Mouse (Mus musculus) kidney, postnatal 0 days (tissue): Measurements from ENCODE around the gene Kiz. TPM values are rescaled to one million over a fixed set of nuclear protein-coding genes. Genes with fewer than 3 reads are reported as not detected.
A peak's percentile ranks its signal among the peaks of the same experiment; 100 is the strongest.

Experiments
- ATAC-seq: fragments of 200-750 bp; cut with Nextera tagmentation; replicated peaks from 2 replicates; pipeline ENCODE4 v1.8.0; 2017; ENCODE audit warnings: low read depth, moderate number of reproducible peaks, moderate TSS enrichment, moderate library complexity; ENCODE audit not compliant: low FRiP score
- DNase-seq: peaks from one replicate; pipeline ENCODE4 v3.0.0-alpha.2; 2016; ENCODE audit warnings: low spot score
- H3K27ac ChIP-seq: fragments of 300-500 bp; sonication (generic); 2 replicates; pipeline ENCODE4 v1.5.1; 2014; ENCODE audit warnings: mild to moderate bottlenecking
- H3K27me3 ChIP-seq: fragments of 300-500 bp; sonication (generic); 2 replicates; pipeline ENCODE4 v1.6.1; 2014; ENCODE audit warnings: low read length, mixed read lengths; ENCODE audit not compliant: insufficient read depth
- H3K36me3 ChIP-seq: fragments of 300-500 bp; sonication (generic); 2 replicates; pipeline ENCODE4 v1.6.1; 2014; ENCODE audit warnings: low read length, mixed read lengths; ENCODE audit not compliant: insufficient read depth
- H3K4me1 ChIP-seq: fragments of 300-500 bp; sonication (generic); replicated peaks from 2 replicates; pipeline ENCODE4 v1.6.1; 2014; ENCODE audit warnings: antibody characterized with exemption, low read length, mixed read lengths; ENCODE audit not compliant: insufficient read depth
- H3K4me2 ChIP-seq: fragments of 300-500 bp; sonication (generic); 2 replicates; pipeline ENCODE4 v1.6.1; 2014; ENCODE audit warnings: mild to moderate bottlenecking, low read length, moderate library complexity, mixed read lengths
- H3K4me3 ChIP-seq: fragments of 300-500 bp; sonication (generic); replicated peaks from 2 replicates; pipeline ENCODE4 v1.5.1; 2014; ENCODE audit warnings: low read depth, low read length
- H3K9ac ChIP-seq: fragments of 300-500 bp; sonication (generic); 2 replicates; pipeline ENCODE4 v1.6.1; 2014; ENCODE audit warnings: low read depth, low read length
- H3K9me3 ChIP-seq: fragments of 300-500 bp; sonication (generic); replicated peaks from 2 replicates; pipeline ENCODE4 v1.6.1; 2016; ENCODE audit warnings: low read length, inconsistent platforms, mixed read lengths
- CTCF ChIP-seq: IDR thresholded peaks from 2 replicates; pipeline ENCODE4 v1.5.1; 2016; ENCODE audit warnings: antibody characterized with exemption, low read depth, mild to moderate bottlenecking, moderate library complexity
- WGBS: fragments of 180-500 bp; shearing (Covaris S2); extraction: QIAGEN DNeasy Blood & Tissue Kit; methylation state at CpG from one replicate; pipeline ENCODE4 v1.1.7; 2014; 5-methylcytosine and 5-hydroxymethylcytosine counted together
- polyA plus RNA-seq: library from polyadenylated mRNA; unstranded; fragments of >200 nt; fragmentation: Nextera tagmentation; extraction: Ambion mirVana; gene quantifications from 2 replicates; pipeline ENCODE4 v1.2.1, GENCODE M21; 2015

Gene Kiz
- polyA plus RNA-seq, 1 experiment from 2014 or later: 31.0 TPM

DNA sequence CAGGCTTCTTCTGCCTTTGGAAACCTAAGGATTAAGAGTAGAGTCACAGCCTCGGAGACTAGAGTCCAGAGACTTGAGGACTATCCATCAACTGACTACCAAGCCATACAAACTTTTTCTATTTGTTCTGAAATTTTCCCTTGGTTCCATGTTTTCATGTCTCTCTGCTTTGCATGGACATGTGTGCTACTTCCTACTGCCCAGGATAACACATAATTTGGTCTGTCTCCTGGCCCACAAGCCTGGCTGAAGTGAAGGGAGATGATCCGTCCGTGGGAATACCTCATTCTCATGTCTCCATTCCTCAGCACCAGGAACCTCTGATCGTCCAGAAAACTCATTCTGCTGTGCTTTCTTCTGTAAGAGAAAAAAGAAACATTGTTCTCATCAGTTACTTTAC is 27.7 kb upstream of the Kiz start:
- no peak for ATAC-seq
- Histone ChIP-seq H3K4me1 (no peaks in the 10 kb centered on the region), H3K27ac (no peak overlapping the region), H3K4me2 (no peak overlapping the region), H3K36me3 (no peaks in the 10 kb centered on the region), H3K27me3 (peaks cover 33% of the 10 kb centered on the region), H3K9ac (no peak overlapping the region), H3K4me3 (no peak overlapping the region), H3K9me3 (no peaks in the 10 kb centered on the region)
- no peak for DNase-seq
- no peak for TF ChIP-seq CTCF
- WGBS: 74% methylated on average over 4 of the region's 4 CpGs

DNA sequence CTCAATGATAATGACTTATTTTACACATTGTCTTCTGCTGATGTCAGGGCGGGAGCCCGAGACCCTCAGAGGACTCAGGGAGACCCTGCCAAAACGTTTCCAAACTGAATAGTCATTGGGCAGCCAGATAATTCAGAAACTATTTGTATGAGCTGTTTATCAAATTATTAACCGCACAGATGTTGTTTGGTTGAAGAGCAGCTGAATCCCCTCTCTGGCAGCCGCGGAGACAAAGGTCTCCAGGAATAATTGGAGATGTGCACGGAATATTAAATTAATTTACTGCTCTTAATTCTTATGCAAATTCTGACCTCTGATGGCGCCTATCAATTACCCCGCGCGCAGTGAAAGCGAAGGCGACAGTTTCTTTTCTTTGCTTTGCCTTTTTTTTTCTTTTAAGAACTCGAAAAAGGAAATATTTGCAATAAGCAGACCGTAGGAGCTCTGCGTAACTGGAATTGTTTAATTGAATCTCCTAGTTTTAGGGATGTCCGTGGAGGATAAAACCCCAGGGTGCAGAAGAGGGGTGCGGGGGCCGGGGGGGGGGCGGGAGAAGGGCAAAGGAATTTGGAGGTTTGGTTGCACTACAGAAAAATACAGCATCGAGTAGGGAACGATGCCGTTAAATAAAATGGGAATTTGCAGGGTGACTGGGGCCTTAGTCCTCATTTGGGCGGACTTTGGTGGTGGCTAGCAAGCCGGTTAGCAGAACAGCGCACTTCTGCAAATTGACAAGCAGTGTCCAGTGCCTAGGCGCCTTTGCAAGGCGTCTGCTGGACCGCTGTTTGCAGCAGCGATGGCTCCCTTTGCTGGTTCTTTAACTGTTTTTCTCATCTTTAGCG is 22.2 kb upstream of the Kiz start:
- no peak for DNase-seq
- ATAC-seq: no peak
- Histone ChIP-seq H3K27me3 (peaks cover 85% of the 10 kb centered on the region), H3K27ac (no peak overlapping the region), H3K4me3 (0 out of 2 replicates have a peak overlapping the region, but pooled peaks have one; percentile 4), H3K9ac (no peak overlapping the region), H3K4me2 (no peak overlapping the region), H3K9me3 (no peaks in the 10 kb centered on the region), H3K4me1 (peaks cover 11% of the 10 kb centered on the region; the same call in 1 of the 2 replicates), H3K36me3 (no peaks in the 10 kb centered on the region)
- 4% methylated on average over 30 of the region's 31 CpGs for WGBS
- TF ChIP-seq CTCF: no peak

DNA sequence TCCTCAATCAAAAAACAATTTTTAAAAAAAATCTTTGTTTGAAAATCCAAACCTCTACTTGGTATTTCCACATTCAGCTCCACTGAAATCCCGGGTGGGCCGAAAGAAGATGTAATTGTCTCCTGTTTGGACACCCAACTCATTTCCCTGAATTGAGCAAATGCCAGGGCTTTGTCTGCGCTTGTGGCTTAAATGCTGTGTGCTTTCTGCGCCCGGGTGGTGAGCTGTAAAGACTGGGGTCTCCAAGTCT is 21.7 kb upstream of the Kiz start:
- WGBS: 3% methylated on average over 5 of the region's 5 CpGs
- Histone ChIP-seq H3K4me1 (peaks cover 11% of the 10 kb centered on the region; the same call in 1 of the 2 replicates), H3K36me3 (no peaks in the 10 kb centered on the region), H3K27me3 (peaks cover 89% of the 10 kb centered on the region), H3K27ac (no peak overlapping the region), H3K9me3 (no peaks in the 10 kb centered on the region), H3K4me2 (0 out of 2 replicates have a peak overlapping the region, but pooled peaks have one; percentile 37), H3K4me3 (peak overlapping the region; percentile 14), H3K9ac (no peak overlapping the region)
- ATAC-seq (no peak), DNase-seq (no peak)
- TF ChIP-seq CTCF: no peak

DNA sequence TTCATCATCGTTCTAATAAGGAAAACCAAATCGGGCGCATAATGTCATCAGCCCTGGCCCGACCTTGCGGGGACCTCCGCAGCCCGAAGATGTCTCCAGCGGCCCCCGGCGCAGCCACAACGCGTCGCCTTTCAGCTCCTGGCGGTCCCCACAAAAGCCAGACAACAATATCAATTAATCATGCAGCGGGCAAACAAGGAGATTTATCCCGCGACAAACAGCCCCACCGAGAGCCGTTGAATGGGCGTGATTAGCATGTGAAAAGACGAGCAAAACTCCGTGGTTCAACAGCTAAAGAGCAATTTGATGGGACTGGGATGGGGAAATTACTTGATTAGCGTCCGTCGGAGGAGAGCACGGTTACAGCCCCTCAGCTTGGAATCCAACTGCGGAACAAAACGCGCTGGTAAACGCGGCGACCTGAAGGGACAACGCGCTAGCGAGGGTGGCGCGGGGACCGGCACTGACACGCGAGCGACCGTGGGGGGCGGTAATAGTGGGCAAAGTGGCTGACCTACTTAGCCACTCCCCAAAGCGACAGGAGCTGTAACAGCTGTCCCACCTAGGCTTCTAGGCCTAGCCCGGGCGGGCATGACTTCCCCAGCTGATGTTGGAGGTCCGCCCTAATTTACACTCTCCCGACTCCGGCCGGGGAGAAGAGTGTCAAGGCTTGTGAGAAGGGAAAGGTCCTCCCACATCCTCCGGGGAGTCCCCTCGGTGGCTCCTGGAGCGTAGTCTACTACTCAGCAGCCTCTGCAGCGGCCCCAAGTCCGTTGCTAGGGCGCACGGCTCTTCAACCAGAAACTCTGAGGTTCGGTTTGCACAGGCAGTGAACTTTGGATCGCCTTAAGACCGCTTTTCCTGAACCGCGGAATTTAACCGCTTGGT is 21.1 kb upstream of the Kiz start:
- H3K27ac ChIP-seq: no peak overlapping the region
- peak overlapping the region; percentile 14 for H3K4me3 ChIP-seq
- no peak overlapping the region for H3K9ac ChIP-seq
- under 1% methylated on average over 63 of the region's 63 CpGs for WGBS
- peaks cover 91% of the 10 kb centered on the region for H3K27me3 ChIP-seq
- H3K4me1 ChIP-seq: peaks cover 11% of the 10 kb centered on the region; the same call in 1 of the 2 replicates
- DNase-seq: no peak
- peak overlapping the region; percentile 37 for H3K4me2 ChIP-seq
- no peak for TF ChIP-seq CTCF
- no peaks in the 10 kb centered on the region for H3K36me3 ChIP-seq
- ATAC-seq: no peak; the same call in 1 of the 2 replicates
- no peaks in the 10 kb centered on the region for H3K9me3 ChIP-seq

DNA sequence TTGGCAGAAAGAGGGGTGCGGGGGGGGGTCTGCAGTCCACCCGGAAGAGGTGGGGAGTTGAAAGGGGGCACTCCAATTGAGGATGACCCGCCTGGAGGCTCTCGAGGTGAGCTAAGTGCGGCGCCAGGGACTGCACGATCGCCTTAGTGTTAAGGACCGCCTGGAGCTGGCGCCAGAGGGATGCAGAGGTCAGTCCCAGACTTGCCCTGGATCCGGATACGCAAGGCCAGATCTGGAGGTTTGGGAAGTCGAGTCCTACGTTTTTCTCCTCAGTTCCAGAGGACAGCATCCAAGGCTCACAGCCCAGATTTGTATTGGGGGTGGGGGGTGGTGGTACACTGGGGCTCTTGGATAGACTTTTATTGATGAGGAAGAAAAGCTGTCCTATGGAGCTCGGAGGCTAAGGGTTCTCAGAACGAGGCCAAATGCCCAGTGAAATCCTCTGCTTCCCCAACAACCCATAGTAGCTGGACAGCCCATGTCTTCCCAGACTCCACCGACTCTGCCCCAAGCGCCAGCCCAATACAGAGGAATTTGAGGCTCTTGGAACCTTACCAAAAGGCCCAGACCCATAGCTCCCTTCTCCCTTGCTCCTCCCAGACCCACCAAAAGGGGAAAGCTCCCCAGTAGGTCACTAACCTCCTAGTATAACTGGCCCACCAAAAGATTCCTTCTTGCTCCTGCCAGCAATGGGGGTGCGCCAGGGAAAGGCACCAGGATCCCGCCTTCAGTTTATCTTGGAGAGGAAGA is 20.2 kb upstream of the Kiz start:
- no peak for TF ChIP-seq CTCF
- no peak overlapping the region for H3K27ac ChIP-seq
- H3K4me3 ChIP-seq: peak overlapping the region; percentile 14
- H3K4me1 ChIP-seq: peaks cover 11% of the 10 kb centered on the region; the same call in 1 of the 2 replicates
- H3K27me3 ChIP-seq: peaks cover 89% of the 10 kb centered on the region
- 5% methylated on average over 20 of the region's 20 CpGs for WGBS
- ATAC-seq: no peak
- DNase-seq: no peak
- no peaks in the 10 kb centered on the region for H3K9me3 ChIP-seq
- no peaks in the 10 kb centered on the region for H3K36me3 ChIP-seq
- no peak overlapping the region for H3K9ac ChIP-seq
- peak overlapping the region; percentile 37 for H3K4me2 ChIP-seq

DNA sequence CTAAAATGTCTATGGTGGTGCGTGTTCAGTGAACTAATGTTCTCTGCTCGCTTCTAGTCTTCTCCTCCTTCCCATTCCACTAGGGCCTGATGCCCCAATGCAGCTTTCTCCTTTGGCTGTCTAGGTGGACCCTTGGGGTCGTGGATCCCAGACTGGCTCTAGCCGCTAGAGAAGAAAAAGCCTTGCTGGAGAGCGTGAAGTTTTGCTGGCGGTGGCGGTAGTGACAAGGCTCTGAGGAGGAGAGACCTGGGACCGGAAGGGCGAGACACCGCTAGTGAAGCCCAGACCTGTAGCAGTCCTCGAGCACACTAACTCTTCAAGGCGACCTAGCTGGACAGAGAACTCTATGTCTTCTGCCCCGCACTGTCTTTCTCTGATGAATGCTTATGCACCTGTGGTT is 19.4 kb upstream of the Kiz start:
- Histone ChIP-seq H3K9me3 (no peaks in the 10 kb centered on the region), H3K36me3 (no peaks in the 10 kb centered on the region), H3K9ac (no peak overlapping the region), H3K4me2 (no peak overlapping the region), H3K27me3 (peaks cover 85% of the 10 kb centered on the region), H3K27ac (no peak overlapping the region), H3K4me1 (peaks cover 11% of the 10 kb centered on the region; the same call in 1 of the 2 replicates), H3K4me3 (no peak overlapping the region)
- 1% methylated on average over 13 of the region's 13 CpGs for WGBS
- no peak for ATAC-seq
- no peak for TF ChIP-seq CTCF
- no peak for DNase-seq
